Mouse (Mus musculus) left cerebral cortex, adult 6 months (tissue): Measurements from ENCODE around the gene Unc5cl. TPM values are rescaled to one million over a fixed set of nuclear protein-coding genes. Genes with fewer than 3 reads are reported as not detected.

ENCODE experiments used
- long read RNA-seq, 2 experiments: library from polyadenylated mRNA; unstranded; transcript quantifications; one replicate each; pipeline ENCODE4 v2.0.0; 2019 to 2020
- polyA plus RNA-seq: library from polyadenylated mRNA; unstranded; fragments of <200 nt; fragmentation: Nextera tagmentation; gene quantifications from 2 replicates; pipeline ENCODE4 v1.2.3, GENCODE M21; 2021

Gene Unc5cl
- polyA plus RNA-seq: 0.08 and 0.22 TPM in 2 replicates
- long read RNA-seq, experiment 1: 0 reads
- long read RNA-seq, experiment 2: 0 reads

DNA sequence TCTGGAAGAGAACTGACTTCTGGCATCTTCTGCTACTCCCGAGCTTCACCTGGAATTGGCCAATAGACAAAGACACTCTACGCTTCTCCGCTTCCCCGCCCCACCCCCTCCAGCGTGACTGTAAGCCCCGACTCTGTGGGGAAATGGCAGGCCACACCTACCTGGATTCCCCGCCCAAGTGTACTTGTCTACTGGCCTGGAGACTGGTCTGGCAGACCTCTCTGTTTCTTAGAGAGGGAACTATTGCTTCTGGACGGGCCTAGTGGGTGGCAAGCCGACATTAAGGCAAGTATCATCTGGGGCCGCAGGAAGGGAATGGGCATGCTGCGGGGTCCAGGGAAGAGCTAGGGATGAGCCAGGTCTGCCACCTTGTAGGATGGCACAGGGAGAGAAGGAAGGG, at the start of gene Unc5cl:
TSS of gene Unc5cl (plus strand) at position 214 of the 400 bp plus-strand sequence.

DNA sequence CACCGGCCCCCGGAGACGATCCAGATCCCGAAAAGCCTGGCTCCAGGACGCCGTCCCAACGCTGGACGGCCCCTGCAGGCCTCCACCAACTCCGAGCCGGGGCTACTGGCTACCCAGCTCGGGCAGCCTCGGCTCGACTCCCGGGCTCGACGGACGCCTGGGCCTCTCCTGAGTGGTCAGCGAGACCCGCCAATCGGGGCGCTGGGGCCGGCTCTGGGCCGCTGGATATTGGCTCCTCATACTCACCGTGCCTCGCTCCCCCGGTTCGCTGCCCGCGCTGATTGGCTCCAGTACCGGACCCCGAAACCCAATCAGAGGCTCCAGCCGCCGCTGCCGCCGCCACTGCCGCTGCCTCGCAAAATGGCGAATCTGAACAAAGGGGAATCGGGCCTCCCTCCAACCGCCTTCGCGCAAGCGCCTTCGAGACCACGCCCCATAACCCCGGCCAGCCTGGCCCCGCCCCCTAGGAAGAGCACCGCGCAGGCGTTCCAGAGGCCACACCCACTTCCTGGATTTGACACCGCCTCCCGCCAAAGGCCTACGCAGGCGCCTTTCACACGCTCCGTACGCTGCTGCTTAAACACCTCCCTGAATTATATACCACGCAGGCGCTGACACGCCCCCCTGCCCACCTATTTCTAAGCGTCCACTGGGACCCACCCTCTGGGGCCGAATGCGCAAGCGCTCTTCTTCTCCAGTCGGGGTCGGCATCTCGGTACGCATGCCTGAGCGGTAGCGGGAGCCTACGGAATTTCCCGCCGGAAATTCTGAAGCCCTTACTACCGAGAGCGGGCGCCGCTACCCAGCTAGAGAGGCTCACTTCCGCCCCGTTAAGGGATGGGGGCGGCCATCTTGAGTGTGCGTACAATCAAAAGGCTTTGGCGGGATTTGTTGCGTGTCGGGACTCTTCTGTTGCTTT, 45.1 kb upstream of the Unc5cl start, which contains the start of the genes Nfya and Oard1:
TSS of gene Nfya (minus strand) at position 527 of the 919 bp plus-strand sequence.
TSS of gene Oard1 (plus strand) at position 635 of the 919 bp plus-strand sequence.

DNA sequence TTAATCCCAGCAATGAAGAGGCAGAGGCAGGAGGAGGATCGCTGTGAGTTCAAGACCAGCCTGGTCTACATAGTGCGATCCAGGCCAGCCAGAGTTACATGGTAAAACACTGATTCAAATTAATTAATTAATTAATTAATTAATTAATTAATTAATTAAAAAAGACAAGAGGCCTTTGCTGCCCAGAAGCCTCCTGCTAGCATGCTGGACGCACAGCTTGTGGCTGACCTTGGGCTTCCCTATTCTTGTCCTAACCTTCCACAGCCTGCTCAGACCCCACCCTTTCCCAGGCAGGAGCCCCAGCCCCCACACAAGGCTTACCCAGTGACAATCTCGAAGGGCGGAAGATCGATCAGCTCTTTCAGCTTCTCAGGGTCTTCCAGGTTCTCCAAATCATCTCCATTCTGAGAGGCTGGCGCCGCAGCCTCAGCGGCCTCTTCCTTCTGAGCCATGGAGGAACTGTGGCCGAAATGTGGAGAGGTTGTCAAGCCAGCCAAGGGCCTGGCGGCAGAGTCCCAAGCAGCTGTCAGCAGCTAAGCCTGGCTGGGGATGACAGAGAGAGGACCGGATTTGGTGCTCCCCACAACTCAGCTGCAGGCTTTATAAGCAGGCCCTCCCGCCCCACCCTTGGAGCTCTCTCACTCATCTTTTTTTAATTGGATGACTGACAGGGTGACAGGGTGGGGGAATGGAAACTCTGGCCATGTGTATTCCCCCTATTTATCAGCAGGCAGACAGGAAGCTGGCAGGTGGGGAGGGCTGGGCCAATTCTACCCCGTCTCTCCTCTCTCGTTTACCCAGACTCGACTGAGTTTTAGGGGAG, 22.3 kb upstream of the Unc5cl start, which contains the start of gene Apobec2:
TSS of gene Apobec2 (minus strand) at position 773 of the 823 bp plus-strand sequence.

DNA sequence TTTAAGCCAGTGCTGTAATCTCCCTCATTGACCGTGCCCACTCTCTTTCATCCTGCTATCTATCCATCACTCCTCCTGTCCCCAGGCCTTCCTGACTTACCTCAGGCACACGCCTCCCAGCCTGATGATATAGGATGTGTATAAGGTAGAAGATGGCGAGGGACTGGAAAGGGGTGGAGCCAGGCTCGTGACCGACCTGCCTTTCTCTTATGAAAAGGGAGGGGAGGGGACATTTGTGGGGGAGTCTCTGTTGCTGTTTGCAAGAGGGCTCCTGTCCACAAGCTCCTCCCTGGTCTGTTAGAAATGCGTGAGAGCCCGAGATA, 3.4 kb upstream of the Unc5cl start, which contains the start of gene Tspo2:
TSS of gene Tspo2 (minus strand) at position 170 of the 323 bp plus-strand sequence.

Other genes starting within 250 kb of the Unc5cl start
- gene Trem1, start 222.1 kb upstream of the Unc5cl start, polyA plus RNA-seq: not detected in 2 replicates
- gene Trem3, start 207.1 kb upstream of the Unc5cl start, polyA plus RNA-seq: 0.15 TPM in 1 of 2 replicates, not detected in the other
- 0.18 TPM in 1 of 2 replicates, not detected in the other for gene Treml4, start 190.6 kb upstream of the Unc5cl start, polyA plus RNA-seq
- 0.04 and 0.18 TPM in 2 replicates for gene Treml2, start 155.4 kb upstream of the Unc5cl start, polyA plus RNA-seq
- gene B430306N03Rik, start 138.8 kb upstream of the Unc5cl start, polyA plus RNA-seq: 0.11 TPM in 1 of 2 replicates, not detected in the other
- 33.7 and 42.8 TPM in 2 replicates for gene Trem2, start 108.5 kb upstream of the Unc5cl start, polyA plus RNA-seq
- 0.11 and 0.16 TPM in 2 replicates for gene Treml1, start 95.0 kb upstream of the Unc5cl start, polyA plus RNA-seq
- 1.4 and 2.7 TPM in 2 replicates for gene Nfya, start 45.0 kb upstream of the Unc5cl start, polyA plus RNA-seq
- gene Oard1, start 44.9 kb upstream of the Unc5cl start, polyA plus RNA-seq: 26.5 and 28.5 TPM in 2 replicates
- gene Apobec2, start 22.0 kb upstream of the Unc5cl start, polyA plus RNA-seq: 0.13 TPM in 1 of 2 replicates, not detected in the other
- 0.03 TPM in 1 of 2 replicates, not detected in the other for gene Tspo2, start 3.4 kb upstream of the Unc5cl start, polyA plus RNA-seq